Mouse (Mus musculus): Measurements from ENCODE around the gene Gstt3.
"Not testable (repeated sequence)": the region's sequence is repeated elsewhere in the genome, so short reads cannot be mapped to it uniquely, and the experiment has no call there.

The Gstt3 gene

DNA sequence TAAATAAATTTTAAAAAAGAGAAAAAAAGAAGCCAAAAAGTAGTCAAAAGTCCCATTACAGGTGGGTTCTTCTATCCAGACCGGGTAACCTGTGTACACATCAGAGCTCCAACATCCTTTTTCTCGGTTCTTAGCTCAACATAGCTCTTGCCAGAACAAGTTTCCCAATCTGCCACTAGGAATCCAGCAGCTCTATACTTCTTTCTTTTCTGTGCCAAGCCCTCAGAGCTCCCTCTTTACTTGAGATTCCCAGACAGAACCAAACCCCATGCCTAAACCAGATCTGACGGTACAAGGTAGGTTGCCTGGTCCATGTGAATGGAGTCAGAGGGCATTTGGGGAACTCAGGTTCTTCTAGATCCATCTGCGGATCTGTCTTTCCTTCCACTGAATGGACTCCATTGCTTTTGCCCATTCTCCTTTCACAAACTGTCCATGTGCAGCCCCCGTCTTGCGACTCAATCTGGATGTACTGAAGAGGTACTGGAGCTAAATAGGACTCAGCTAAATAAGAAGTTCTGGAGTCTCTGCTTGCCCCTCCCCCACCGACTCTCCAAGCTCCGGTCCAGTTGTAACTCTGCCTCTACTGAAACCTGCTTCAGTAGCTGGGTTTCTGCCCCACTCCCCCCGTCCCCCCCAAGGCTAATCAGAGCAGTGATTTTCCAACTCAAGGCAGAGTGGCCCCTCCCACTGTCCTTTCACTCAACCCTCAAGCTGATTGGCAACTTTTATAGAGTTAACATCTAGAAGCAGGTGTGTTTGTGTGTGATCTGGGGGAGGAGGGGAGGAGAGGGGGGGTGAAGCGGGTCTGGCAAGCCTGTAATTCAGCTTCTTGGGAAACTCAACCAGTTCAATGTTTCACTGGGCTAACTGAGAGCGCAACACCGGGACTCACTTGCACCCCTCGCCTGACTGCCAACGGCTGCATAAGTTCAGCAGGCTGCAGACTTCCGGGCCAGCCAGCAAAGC lies 1.7 kb downstream of the Gstt3 start:
- no peak for DNase-seq

DNA sequence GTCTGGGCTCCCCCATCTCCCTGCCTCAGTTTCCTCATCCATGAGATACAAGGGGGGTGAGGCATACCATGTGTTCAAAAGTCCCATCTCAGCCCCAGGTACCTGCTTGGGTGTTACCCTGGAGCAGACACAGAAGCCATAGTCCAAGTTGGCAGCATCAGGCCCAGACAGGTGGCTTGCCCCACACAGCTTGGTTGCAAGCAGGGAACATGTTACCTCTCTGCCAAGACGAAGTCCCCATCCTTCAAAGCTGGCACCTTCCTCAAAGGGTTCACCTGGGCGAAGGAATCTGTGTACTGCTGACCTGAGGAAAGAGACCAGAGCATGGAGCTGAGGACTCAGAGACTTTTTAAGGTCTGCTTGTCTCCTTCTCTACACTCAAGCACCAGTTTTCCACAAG lies 3.3 kb downstream of the Gstt3 start:
- DNase-seq, result peak; percentile 35 to 39

DNA sequence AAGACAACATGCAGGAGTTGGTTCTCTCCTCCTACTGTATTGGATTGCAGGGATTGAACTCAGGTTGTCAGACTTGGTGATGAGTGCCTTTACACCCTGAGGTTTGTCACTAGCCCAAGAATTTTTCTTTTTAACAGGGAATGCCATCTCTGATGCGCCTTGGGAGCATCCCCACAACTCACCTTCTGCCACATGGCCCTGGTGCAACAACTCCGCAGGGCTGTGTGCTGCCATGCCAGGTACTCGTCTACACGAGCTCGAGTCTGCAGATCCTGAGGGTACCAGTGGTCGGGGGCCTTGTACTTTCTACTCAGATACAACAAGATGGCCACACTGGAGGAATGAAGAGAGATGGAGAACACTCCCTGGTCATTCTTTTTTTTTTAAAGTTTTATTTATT lies 4.7 kb downstream of the Gstt3 start:
- no peak for DNase-seq

DNA sequence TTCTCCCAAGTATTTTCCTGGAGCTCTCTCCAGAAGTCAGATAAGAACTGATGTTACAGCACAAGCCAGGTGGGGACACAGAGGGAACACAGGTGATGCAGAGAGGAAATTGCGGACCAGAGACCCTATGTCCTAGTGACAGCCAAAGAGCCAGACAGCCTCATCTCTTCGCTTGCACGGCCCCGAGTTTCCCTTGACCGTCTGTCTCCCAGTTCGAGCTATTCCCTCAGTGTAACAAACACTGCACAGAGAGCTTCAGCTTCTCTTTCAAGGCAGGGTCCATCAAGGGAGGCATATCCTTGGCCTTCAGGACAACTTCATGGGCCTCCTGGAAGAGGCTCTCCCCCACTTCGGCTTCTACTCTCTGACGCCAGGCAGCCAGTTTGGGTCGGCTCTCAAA lies 6.6 kb downstream of the Gstt3 start:
- no peak for DNase-seq

DNA sequence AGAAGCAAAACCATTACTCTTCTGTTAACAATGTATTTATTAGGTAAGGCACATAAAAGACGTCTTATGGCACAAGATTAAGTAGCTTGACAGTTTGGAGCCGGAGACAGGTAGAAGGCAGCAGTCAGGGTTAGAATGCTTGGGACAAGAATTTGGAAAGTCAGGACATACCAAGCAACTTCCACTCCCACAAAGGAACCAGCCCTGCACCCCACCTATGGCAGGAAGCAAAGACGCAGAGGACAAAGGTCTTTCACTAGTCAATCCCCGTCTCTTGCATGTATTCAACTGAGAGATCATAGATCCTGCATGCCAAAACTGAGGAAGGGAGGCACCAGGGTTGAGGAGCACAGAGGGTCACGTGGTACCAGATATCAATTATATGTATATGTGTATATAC lies 7.1 kb downstream of the Gstt3 start:
- DNase-seq, result no peak

DNA sequence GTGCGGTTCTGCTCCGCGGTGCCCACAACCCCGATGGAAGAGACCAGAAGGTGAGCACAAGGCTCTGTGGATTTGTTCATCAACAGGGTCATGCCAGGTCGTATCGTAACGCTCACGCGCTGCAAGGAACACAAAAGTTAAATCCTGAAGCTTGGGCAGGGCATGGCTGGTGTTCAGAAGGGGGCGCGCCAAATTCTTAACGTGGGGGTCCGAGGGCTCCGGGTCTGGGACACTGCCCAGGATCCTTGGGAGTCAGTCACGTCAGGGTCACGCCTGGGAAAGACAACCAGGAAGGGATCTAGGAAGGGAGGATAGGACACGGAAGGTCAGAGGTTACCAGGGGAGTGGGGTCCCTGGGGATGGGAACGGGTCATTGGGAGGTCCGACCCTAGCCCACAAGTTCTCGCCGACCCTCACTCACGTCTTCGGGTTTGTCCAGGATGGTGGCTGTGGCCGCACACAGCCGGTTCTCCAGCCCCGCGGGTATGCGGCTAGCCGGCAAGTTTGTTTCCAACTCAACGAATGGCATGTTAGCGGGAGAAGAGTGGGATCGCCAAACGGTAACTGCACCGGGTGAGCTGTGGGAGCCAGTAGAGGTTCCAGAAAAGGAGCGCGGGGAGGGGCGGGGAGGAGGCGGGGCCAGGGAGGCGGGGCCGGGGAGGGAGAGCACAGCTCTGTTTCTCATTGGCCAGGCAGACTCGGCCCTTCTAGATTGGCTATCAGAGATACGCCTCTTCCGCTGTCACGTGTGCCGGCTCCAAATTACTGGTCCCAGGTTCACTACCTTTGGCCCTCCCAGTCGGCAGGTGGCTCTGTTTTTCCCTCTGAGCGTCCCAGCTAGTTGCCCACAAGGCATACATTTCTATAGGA lies 8.2 kb downstream of the Gstt3 start, which contains the start of gene Ddt:
Ddt (minus strand) TSS at position 620 of the 870 bp plus-strand sequence.
- DNase-seq, result peak; percentile 87 to 95

DNA sequence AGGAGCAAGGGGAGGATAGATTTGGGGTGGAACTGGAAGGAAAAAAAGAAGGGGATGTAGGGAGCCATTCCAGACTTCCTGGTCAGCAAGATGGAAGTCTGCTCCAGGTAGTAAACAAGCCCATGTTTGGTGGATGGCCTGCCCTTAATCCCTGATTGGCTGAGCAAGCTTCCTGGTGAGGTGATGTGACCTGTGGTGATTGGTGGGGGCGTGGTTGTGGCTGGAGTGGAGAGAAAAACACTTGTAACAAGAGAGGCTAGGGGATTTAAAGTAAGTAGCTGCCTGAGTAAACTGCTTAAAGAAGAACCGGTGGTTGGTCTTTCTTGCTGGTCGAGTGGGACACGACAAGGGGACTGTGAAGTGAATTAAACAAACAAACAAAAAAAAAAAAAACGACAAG lies 13.5 kb downstream of the Gstt3 start:
- not testable (repeated sequence) for DNase-seq

DNA sequence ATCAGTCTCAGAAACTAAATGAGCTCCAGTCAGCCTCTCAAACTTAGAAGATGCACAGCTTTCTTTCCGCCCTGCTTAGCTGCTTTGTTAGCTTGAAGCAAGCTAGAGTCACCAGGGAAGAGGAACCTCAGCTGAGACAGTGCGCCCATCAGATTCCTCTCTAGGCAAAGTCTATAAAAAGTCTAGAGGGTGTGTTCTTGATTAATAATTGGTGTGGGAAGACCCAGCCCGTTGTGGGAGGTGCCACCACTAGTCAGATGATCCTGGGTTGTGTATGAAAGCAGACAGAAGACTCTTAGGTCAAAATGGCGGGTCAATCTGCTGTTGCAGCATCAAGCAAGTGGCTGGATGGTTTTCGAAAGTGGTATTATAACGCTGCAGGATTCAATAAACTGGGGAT lies 14.4 kb downstream of the Gstt3 start:
- no peak for DNase-seq

DNA sequence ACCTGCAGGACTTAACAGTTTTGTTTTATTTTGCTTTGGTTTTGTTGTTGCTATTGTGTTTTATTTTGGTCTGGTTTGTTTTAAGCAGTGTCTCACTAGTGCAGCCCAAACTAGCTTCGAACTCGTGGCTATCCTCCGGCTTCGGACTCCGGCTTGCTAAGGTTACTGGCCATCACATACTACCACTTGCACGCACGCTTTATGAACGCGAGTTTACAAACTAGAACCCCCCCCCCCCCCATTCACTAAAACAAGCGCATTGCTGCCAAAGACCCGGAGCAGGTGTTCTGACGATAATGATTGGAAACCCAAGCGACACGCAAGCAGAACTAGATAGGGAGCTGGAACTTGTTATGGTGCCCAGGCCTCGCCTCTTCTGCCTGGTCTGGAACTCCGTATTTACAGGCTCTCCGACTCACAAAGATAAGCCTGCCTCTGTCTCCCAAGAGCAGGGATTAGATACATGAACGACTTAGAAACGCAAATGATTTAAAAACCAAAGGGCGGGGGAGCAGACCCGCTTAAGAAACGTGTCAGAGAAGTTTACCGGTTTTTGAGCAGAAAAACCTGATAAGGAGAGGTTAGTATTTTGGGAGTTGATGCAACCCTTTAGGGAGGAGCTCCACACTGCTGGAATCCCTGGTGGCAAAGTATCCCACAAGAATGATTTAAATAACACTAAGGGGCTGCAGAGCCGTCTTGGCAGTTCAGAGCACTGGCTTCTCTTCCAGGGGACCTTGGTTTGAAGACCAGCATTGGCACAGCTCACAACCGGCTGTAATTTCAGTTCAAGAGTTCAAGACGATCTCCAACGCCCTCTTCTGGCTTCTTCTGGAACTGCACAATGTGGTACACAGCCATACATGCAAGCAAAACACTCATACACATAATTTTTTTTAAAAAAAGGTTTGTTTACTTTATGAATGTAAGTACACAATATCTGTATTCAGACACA lies 16.4 kb downstream of the Gstt3 start:
- peak; percentile 70 to 72 for DNase-seq

DNA sequence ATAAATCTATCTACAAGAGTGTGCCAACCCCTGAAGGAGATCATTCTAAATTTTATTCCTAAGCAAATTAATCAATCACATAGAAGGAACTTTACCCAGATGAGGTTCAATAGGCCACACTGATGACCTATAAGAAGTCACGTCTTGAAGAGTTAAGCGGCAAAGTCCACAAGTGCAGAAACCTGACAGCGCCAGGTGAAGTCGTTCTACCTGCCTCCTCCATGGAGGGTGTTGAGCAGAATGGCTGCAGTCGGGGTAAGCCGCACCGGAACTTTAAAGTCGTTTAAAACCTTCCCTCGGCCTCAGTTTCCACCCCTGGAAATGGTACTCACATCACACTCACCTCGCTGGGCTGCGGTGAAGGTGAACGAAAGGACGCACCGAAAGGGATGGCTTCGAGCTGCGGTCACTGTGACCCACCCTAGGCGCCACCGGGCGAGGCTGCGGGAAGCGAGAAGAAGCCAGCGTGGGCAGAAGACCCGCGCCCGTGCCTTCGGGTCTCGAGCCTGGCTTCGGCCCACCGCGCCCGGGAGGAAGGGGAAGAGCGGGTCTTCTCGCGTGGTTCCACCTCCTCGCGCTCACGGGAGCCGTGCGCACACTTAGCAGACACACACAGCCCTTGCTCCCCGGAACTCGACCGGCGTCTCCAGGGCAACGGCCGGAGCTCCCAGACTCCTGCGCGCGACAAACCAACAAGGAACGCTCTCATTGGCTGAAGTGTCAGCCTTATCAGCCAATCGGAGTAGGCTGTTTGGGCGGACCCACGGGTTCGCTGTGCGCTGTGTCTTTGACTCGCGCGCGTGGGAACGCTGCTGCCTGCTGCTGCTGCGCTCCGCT lies 17.3 kb downstream of the Gstt3 start, which contains the start of gene Cabin1:
Cabin1 (minus strand) TSS at position 660 of the 837 bp plus-strand sequence.
- peak; percentile 96 to 98 for DNase-seq

DNA sequence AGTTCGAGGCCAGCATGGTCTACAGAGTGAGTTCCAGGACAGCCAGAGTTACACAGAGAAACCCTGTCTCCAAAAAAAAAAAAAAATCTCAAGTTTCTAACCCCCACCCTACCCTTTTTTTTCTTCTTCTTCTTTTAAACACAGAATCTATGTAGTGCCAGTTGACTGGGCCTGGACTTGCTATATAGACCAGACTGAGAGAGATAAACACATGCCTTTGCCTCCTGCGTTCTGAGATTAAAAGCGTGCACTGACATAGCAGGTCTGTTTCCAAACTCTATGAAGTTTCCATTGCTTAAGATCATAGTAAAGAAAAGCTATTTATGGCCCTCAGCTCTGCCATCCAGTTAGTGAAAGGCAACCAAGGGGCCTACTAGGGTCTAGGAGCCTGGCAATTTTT lies 18.8 kb downstream of the Gstt3 start:
- no peak for DNase-seq

DNA sequence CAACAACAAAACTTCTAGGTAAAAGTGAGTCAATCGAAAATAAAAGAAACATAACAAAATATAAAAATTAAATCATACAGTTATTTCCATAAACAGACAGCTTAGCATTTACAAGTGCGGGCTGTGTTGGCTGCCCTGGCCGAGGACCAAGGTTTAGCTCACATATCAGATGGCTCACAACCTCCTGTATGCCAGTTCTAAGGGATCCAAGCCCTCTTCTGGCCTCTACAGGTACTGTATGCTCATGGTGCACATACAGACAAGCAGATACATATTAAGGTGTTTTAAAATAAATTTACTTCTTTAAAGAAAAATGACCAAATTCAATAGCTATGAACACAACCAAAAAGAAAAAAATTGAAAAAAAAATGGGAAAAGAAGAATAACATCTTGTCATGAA lies 20.9 kb downstream of the Gstt3 start:
- DNase-seq, result no peak

DNA sequence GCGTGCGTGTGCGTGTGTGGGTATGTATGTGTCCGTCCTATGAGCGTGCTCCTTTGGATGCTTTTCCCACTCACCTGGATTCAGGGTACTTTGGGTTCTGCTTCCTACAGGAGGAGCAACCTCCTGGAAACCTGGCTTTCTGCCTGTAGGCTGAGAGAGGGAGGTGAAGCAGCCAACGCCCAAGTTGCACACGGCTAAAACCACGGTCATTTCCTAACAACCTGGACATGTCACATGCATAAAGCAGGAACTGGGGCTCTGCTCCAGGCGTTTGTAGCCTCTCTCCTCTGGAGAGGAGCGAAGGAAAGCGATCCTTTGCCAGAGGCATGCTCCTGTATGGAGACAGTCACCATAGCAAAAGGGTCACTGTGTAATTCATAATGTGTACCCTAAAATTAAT lies 24.5 kb downstream of the Gstt3 start:
- DNase-seq, result no peak

DNA sequence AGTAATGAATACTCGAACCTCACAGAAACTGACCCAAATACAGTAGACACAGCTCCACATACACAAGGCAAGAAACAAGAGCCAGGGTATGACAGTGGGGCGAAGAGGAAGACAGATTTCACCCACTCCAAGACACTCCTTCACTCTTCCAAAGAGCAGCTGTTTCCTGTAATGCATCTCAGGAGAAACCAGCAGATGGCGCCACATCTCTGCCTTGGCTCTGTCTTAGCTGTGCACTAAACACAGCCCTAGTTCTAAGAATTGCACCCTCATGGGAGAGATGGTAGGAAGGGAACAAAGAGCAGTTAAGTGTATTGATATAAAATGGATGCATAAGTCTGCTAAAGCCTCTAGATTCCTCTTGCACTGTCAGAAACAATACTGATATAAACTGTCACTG lies 37.2 kb downstream of the Gstt3 start:
- DNase-seq, result peak; percentile 86 to 91

DNA sequence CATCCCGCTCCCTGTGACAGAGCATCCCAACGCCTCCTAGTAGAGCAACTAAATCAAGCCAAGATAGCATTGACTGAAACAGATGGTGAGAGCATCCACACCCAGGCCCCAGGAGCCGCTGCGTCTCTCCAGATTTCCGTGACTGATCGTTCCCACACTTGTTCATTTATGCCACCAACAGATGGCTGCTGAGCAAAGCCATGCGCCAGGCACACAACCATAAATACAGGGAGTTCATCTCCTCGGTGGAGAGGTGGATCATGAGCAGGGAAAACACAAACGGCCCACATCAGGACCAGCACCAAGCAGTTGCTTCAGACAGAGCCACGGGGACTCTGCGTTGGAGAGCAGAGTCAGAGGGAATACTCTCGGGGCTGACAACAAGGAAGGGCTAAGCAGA lies 37.8 kb downstream of the Gstt3 start:
- DNase-seq, result peak; percentile 67 to 68

DNA sequence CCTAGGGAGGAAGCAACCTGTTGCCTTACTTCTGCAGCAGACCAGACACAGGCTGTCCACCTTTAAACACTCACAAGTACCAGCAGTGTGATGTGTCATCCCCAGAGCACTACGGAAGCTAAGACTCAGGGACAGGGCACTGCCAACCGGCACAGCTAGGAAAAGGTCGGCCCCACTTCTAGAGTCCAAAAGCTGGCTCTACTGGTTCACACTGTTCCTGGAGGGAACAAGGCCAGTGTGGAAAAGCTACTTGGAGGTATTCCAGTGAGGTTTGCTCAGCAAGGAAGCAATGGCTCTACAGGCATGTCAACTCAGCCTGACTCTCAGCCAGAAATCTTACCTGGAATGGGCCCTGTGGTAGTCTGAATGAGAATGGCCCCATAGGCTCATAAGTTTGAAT lies 40.3 kb downstream of the Gstt3 start:
- DNase-seq, result peak; percentile 30

DNA sequence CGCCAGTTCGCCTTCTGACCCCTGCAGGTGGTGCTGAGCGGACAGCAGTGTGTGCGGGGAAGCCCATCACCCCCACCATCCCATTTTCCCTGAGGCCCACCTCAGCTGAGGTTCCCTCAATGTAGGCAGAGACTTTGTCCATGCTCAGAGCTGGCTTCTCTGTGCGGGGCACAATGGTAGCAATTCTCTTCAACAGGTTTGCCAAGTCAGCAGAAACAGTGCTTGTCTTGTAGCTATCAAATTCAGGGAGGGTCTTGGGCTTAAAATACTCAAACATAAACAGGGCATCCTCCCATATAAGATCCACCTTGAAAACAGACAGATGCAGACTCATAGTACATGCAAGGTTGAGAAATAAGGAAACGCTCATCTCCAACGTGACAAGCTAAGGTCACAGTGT lies 55.8 kb downstream of the Gstt3 start:
- no peak for DNase-seq
